ENCODE assay signal across 13 mouse cellular contexts in the genomic region with DNA sequence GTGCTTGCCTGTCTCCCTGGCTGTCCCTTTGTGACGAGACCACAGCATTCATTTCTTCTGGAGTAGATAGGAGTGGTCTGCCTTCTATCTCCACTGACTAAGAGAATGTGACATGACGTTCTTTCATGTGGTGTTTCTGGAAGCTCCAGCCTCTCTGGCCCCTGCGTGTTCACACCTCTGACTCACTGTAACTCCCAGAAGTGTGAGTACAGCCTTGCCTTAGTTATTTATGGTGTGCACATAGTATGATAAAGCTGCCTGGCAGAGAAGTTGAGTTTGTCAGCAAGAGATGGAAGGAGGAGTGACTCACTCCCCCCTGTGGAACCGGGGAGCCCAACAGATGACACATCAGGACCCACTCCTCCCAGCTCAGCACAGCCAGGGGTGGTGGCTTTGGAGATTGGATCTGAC. TPM values are rescaled to one million over a fixed set of nuclear protein-coding genes. Genes with fewer than 3 reads are reported as not detected.
A peak's percentile ranks its signal among the peaks of the same experiment; 100 is the strongest.
DNase-seq lines count a peak whose midpoint lies in the region; ATAC-seq and TF ChIP-seq lines count a peak whose summit lies in the region.
"Had no signal": no experiment of that assay in that cellular context is flagged by ENCODE, and none has a peak within 500 bp of the region (broad histone marks: within the 10 kb centered on the region; RNA-seq: fewer than 3 reads in every experiment).

No protein-coding gene starts in this region.

- WGBS in heart, postnatal 0 days = 12% methylated on average over 4 of the region's 4 CpGs
- 87% methylated on average over 4 of the region's 4 CpGs for whole genome bisulfite sequencing in hindbrain, embryonic 14.5 days

- TF ChIP-seq EP300 in heart, postnatal 0 days (IDR thresholded peaks at IDR 0.05; ENCODE audit: low read depth) = no peak

- H3K9ac ChIP-seq in heart, postnatal 0 days (replicated peaks; ENCODE audit: low read depth, low read length) = no peak overlapping the region
- no peak overlapping the region for H3K9ac ChIP-seq in hindbrain, embryonic 14.5 days
- H3K9ac ChIP-seq: embryonic facial prominence, embryonic 13.5 days; neural tube, embryonic 12.5 days had no signal

- TF ChIP-seq CTCF in heart, postnatal 0 days (IDR thresholded peaks at IDR 0.05; ENCODE audit: low read depth) = peak; percentile 13; the same call in 1 of the 2 replicates
- no peak for TF ChIP-seq CTCF in layer of hippocampus, adult 2 months (conservative IDR thresholded peaks at IDR 0.05)

- H3K4me3 ChIP-seq in heart, postnatal 0 days (ENCODE audit: low read depth, low read length) = no peak overlapping the region
- H3K4me3 ChIP-seq in hindbrain, embryonic 14.5 days (replicated peaks; ENCODE audit: low read length) = no peak overlapping the region
- H3K4me3 ChIP-seq in layer of hippocampus, adult 2 months = no peak overlapping the region
- H3K4me3 ChIP-seq: embryonic facial prominence, embryonic 13.5 days; neural tube, embryonic 12.5 days had no signal

- H3K4me1 ChIP-seq in heart, postnatal 0 days (ENCODE audit: control insufficient read depth, insufficient read depth) = 0 out of 2 replicates have a peak, but pooled peaks cover 3% of the 10 kb centered on the region
- no peaks in the 10 kb centered on the region for H3K4me1 ChIP-seq in hindbrain, embryonic 14.5 days (replicated peaks; ENCODE audit: control insufficient read depth, insufficient read depth, low read length)
- H3K4me1 ChIP-seq: neural tube, embryonic 12.5 days had no signal

- no peak overlapping the region for H3K4me2 ChIP-seq in heart, postnatal 0 days (ENCODE audit: low read depth, low read length)
- no peak overlapping the region for H3K4me2 ChIP-seq in hindbrain, embryonic 14.5 days (replicated peaks)
- H3K4me2 ChIP-seq: embryonic facial prominence, embryonic 13.5 days; neural tube, embryonic 12.5 days had no signal

- no peaks in the 10 kb centered on the region for H3K36me3 ChIP-seq in heart, postnatal 0 days (replicated peaks; ENCODE audit: control insufficient read depth, insufficient read depth, low read length)
- no peaks in the 10 kb centered on the region for H3K36me3 ChIP-seq in hindbrain, embryonic 14.5 days (replicated peaks; ENCODE audit: control insufficient read depth, insufficient read depth)
- H3K36me3 ChIP-seq: neural tube, embryonic 12.5 days had no signal

- peak; percentile 75 for ATAC-seq in heart, postnatal 0 days (ENCODE audit: insufficient read depth, low read depth)
- ATAC-seq in CD4-positive, CD25-positive, alpha-beta regulatory T cell, adult 4 months = no peak
- ATAC-seq in hindbrain, embryonic 14.5 days (ENCODE audit: low FRiP score) = no peak

- H3K27ac ChIP-seq in heart, postnatal 0 days (ENCODE audit: low read depth) = no peak overlapping the region
- H3K27ac ChIP-seq in hindbrain, embryonic 14.5 days = no peak overlapping the region
- H3K27ac ChIP-seq in layer of hippocampus, adult 2 months = no peak overlapping the region
- H3K27ac ChIP-seq: embryonic facial prominence, embryonic 13.5 days; macrophage; neural tube, embryonic 12.5 days had no signal

- no peaks in the 10 kb centered on the region for H3K27me3 ChIP-seq in heart, postnatal 0 days (ENCODE audit: control insufficient read depth, insufficient read depth, low read length)
- H3K27me3 ChIP-seq in hindbrain, embryonic 14.5 days (ENCODE audit: control insufficient read depth, insufficient read depth, low read length) = no peaks in the 10 kb centered on the region
- H3K27me3 ChIP-seq: CH12.LX; embryonic facial prominence, embryonic 13.5 days; neural tube, embryonic 12.5 days had no signal

- H3K9me3 ChIP-seq in heart, postnatal 0 days (replicated peaks; ENCODE audit: control insufficient read depth, low read length) = no peaks in the 10 kb centered on the region
- H3K9me3 ChIP-seq in hindbrain, embryonic 14.5 days (ENCODE audit: control insufficient read depth, low read length) = no peaks in the 10 kb centered on the region
- H3K9me3 ChIP-seq: embryonic facial prominence, embryonic 13.5 days; neural tube, embryonic 12.5 days had no signal

- DNase-seq in gastrocnemius, adult 18-20 months (ENCODE audit: low spot score) = peak; percentile 46
- DNase-seq in gastrocnemius, postnatal 10 days = no peak
- DNase-seq in right cerebral cortex, adult 2 months (ENCODE audit: low spot score in 2 of 2) = peak; percentile 59 to 62
- DNase-seq in right cerebral cortex, postnatal 10 days (ENCODE audit: low spot score in 2 of 2) = no peak
- DNase-seq in heart, postnatal 0 days (ENCODE audit: low spot score) = peak; percentile 70
- no peak for DNase-seq in hindbrain, embryonic 14.5 days (ENCODE audit: low spot score)
- no peak for DNase-seq in layer of hippocampus, adult 2 months (ENCODE audit: low spot score in 2 of 2)
- DNase-seq: kidney, postnatal 25 days had no signal

RNA-seq across cellular contexts. Expression of gene Il1rl2, which starts 34.4 kb away (rescaled TPM):
- total RNA-seq in gastrocnemius, adult 18-20 months (2021) = under 1 TPM; 0.94 to 1.00 TPM
- 1 to 10 TPM; 5.9 to 6.4 TPM for total RNA-seq in gastrocnemius, postnatal 10 days (2021)
- total RNA-seq in heart, postnatal 0 days (2014; rRNA removed; ENCODE audit: low replicate concordance) = 2.5 and 9.4 TPM in 2 replicates
- polyA plus RNA-seq in heart, postnatal 0 days (2015; fragmentation: Nextera tagmentation; extraction: Ambion mirVana) = 2.3 and 2.5 TPM in 2 replicates
- polyA plus RNA-seq in CD4-positive, CD25-positive, alpha-beta regulatory T cell, adult 4 months (2017; shearing (Covaris generic)) = 1 to 10 TPM; 1.4 to 2.0 TPM
- polyA plus RNA-seq in hindbrain, embryonic 14.5 days (2014; fragmentation: Nextera tagmentation; extraction: Ambion mirVana) = 1.0 and 1.3 TPM in 2 replicates
- total RNA-seq in layer of hippocampus, adult 2 months (2021) = under 1 TPM; 0.27 to 0.28 TPM
- total RNA-seq: CH12.LX had no signal

Comparison
In these comparisons a context has a peak if more than half of its experiments do, and no peak if none do; other contexts are left out.
1. DNase-seq: peak in gastrocnemius, adult 18-20 months (single experiment), right cerebral cortex, adult 2 months (2 of 2) and heart, postnatal 0 days (single experiment); none in gastrocnemius, postnatal 10 days (single experiment), right cerebral cortex, postnatal 10 days (0 of 2), hindbrain, embryonic 14.5 days (single experiment) and layer of hippocampus, adult 2 months (0 of 2).